Mouse (Mus musculus): ENCODE measurements around the gene Gm47995.

Gm47995 gene

GRCm38 (mm10) chr1:151232346-151232745 lies 34.1 kb downstream of the Gm47995 start:
- no peak for DNase-seq (ENCODE audit: low spot score in 2 of 2)

GRCm38 (mm10) chr1:151233756-151234155 lies 35.5 kb downstream of the Gm47995 start:
- DNase-seq (ENCODE audit: low spot score in 2 of 2), result no peak

DNA sequence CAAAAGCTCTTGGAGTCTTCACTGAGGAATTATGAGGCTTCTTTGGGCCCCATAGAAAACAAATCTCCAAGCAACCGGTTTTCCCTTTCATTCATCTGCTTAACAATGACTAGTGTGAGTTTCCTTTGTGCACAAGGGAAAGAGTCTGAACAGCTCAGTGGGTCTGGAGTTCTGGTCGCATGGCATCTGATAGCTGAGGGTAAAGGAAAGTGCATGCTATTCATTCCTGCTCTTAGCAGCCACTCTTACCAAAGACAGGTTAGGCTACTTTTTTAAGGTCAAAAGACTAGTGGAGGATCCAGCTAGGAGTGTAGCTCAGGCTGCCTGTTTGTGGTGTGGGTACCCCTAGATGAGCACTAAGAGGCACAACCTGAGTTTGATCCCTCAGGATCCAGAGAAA lies 37.3 kb downstream of the Gm47995 start:
- DNase-seq (ENCODE audit: low spot score in 2 of 2), result no peak

DNA sequence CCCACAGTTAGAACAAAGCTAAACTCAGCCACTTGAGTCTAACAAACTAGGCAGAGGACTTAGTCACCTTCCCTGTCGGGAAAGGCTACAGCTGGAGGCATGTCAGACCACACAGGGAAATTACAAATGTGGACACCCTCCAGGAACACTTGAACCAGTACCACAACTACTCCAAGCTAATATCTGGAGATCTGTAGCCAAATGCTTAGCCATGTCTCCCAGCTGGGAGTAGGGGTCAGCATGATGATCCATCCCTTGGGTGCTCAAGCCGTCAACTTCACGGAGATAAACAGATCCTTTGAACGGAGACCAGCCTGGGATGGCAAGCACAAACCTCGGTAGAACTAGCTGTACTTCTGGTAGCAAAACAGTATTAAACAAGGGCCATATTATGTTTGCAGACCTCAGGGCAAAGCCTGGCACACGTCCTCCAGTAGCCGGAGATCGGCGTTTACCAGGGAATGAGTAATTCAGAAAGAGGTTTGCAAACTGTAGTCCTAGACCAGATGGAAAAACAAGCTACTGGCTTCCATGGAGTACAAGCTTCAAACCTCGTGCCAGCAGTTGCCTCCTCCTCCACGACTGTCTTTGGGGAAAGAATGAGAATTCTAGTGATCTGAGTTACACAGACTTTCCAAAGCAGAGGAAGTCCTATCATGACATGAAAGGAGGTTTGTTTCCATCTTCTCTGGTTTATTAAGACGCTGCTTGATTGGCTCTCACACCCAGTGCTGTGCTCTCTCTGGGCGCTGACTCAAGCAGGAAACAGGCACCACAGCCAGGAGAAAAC lies 38.1 kb downstream of the Gm47995 start:
- DNase-seq (ENCODE audit: low spot score in 2 of 2), result no peak

GRCm38 (mm10) chr1:151237780-151238179 lies 39.5 kb downstream of the Gm47995 start:
- DNase-seq (ENCODE audit: low spot score in 2 of 2), result no peak

- no peak for DNase-seq (ENCODE audit: low spot score in 2 of 2)
Observed at GRCm38 (mm10) chr1:151243332-151243731, 45.1 kb downstream of the Gm47995 start.

DNA sequence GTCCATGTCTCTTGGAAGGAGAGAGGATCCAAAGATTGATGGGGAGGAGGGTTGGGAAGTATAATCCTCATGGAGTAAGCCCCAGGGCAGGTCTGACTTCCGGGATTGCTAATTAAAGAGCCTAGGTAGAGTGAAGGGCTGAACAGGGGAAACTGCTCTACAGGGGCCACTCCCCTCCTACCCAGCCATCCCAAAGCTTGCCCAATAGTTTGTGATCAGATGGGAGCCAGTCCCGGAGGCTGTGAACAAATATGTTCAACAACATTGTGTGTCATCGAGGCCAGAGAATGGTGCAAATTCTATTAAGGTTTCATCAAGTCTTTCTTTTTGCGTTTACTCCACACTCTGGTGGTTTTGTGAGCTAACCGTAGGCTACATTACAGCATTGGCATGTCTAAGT lies 45.8 kb downstream of the Gm47995 start:
- DNase-seq (ENCODE audit: low spot score in 2 of 2), result no peak

DNA sequence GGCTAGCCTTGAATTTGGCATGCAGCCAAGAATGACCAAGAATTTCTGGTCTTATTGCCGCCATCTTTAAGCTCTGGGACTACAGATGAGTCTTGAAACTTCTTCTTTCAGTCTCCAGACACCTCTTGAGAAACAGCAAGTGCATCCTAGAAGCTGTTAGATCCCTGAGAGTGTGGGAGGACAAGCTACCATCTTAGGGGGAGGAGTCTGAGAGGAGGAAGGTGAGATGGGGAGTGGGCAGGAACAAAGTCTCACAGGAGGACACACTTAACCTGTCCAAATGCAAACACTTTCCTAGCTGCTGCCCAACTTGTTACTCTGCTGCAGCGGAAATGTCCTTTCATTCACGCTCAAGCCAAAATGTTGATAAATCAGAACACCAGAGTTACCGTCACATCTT lies 46.5 kb downstream of the Gm47995 start:
- DNase-seq (ENCODE audit: low spot score in 2 of 2), result no peak

GRCm38 (mm10) chr1:151245165-151245564 lies 46.9 kb downstream of the Gm47995 start:
- DNase-seq (ENCODE audit: low spot score in 2 of 2), result no peak

DNA sequence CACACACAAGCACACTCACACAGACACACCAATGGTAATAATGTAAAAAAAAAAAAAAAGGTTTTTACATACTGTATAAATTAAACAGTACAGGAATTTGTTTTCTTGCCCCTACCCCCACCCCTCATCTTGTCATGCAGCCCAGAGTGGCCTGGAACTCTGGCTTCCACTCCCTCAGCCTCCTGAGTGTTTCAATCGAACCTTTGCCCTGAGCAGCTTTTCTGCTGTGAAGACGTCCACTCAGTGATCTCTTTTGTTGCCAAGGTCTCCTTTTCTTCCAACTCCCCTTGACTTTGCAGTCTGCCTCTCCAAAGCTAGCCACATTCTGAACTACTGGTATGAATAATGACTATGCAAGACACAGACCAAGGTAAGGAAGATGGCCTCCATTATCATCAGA lies 47.6 kb downstream of the Gm47995 start:
- DNase-seq (ENCODE audit: low spot score in 2 of 2), result no peak

All from frontal cortex, postnatal 10 days (tissue).